Mouse (Mus musculus): ENCODE results near the gene Fer1l4. TPM values are rescaled to one million over a fixed set of nuclear protein-coding genes. Genes with fewer than 3 reads are reported as not detected.
A peak's percentile ranks its signal among the peaks of the same experiment; 100 is the strongest.

Fer1l4 gene
- not detected in 2 replicates for total RNA-seq (2021)
- long read RNA-seq, experiment 1 = 0 reads
- long read RNA-seq, experiment 2 = 0 reads

GRCm38 (mm10) chr2:156052816-156053215, at the start of gene Fer1l4:
Gene Fer1l4 (minus strand): TSS chr2:156052947.
- DNase-seq = no peak

- DNase-seq = no peak
Observed at GRCm38 (mm10) chr2:156091926-156092325, 39.2 kb upstream of the Fer1l4 start.

GRCm38 (mm10) chr2:156089799-156090198, 37.1 kb upstream of the Fer1l4 start:
- no peak for DNase-seq

- DNase-seq = no peak
Observed at GRCm38 (mm10) chr2:156087391-156088110, 34.8 kb upstream of the Fer1l4 start.

GRCm38 (mm10) chr2:156084541-156084940, 31.8 kb upstream of the Fer1l4 start:
- no peak for DNase-seq

DNA sequence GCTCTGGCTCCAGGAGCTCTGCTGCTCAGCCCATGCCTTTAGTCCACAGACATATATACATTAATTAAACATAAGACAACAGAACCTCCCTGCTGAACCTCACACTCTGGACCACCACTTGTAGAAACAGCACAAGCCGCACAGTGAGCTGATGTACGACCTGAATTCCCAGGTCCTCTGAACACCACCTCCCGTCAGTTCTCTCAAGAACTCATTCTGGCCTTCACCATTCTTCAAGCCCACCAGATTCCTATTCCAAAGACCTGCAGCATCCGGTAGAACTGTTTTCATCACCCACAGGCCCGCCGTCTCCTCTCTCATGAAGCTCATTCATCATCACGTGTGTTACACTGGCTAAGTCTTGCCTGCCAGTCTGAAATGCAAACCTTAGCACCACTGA, 27.6 kb upstream of the Fer1l4 start:
- DNase-seq = no peak

DNA sequence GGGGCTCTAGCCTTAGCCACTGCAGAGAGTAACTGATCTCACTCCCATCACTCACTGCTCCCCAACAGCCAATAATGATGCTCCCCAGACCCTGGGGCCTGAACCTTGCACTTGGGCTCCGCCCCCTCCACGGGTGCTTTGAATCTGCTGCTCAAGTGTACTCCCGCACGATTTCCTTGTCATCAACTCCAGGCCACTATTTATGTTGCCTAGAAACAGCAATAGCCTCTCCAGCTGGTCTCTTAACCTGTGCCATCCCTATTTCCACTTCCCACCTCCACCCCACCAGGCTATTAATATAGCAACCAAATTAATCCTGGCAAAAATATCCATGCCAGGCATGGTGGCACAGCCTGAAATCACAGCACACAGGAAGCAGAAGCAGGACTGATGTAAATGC, 26.9 kb upstream of the Fer1l4 start:
- DNase-seq = peak; percentile 19

DNA sequence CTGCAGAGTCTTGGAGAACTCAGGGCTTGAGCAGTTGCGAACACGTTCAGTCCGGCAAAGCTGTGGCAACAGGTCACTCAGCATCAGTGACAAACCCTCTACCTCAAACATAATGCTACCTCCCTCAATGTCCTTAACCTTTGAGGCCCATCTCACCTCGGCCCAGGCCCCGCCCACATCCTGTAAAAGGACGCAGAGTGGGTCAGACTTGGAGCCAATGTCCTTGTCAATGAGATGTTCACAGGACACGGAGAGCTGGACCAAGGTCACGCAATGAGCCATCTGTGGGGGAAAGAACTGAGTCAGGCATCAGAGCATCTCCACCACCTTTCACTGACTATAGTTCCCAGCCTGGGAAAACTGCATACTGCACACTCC, 26.4 kb upstream of the Fer1l4 start:
- peak; percentile 66 for DNase-seq

- DNase-seq = no peak
Observed at GRCm38 (mm10) chr2:156078421-156079182, 25.9 kb upstream of the Fer1l4 start.

DNA sequence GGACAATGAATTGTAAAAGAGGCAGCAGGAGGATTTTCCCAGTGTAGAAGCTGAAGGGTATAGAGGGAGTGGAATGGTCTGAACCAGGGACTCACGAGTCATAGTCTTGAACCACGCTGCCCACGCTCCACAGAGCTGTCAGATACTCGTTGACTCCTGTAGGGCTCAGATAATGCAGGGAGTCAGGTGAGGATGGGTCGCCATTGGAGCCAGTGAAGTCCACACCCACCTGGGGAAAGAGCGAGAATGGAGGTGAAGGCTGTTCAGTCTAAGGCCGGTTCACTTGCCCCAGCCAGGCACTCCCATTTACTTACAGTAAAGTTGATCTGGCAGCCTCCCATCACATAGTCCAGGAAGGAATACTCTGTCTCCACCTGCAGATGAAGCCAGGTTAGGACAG, 24.7 kb upstream of the Fer1l4 start:
- no peak for DNase-seq

- no peak for DNase-seq
Observed at GRCm38 (mm10) chr2:156073725-156074124, 21.0 kb upstream of the Fer1l4 start.

DNA sequence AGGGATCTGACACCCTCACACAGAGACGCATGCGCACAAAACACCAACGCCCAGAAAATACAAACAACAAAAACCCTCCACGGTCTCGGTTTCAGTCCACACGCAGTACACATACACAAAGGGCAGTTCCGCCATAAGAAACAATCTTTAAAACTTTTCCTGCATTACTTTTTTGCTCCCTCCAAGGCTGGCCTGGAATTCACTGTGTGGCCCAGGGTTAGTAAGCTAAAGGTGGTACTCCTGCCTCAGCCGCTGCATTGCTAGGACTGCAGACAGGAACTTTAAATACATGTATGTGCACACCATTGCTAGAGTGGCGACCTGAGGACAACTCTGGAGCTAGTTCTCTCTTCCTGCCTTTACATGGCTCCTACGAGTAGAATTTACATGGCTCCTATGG, 18.5 kb upstream of the Fer1l4 start:
- no peak for DNase-seq

DNA sequence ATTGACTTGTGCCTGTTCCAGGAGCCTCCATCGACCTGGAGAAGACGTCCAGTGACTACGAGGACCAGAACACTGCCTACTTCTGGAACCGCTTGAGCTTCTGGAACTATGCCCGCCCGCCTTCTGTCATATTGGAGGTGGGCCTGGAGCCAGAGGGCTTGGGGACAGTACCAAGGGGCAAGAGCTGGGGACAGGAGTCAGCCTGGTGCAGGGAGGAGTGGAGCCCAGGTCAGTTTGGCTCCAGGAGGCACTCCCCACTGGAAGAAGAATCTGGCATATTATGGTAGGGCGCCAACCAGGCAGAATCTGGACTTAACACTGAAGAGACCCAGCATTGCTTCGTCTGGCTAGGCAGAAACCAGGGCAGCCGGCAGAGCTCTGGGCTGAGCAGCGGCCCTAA, 15.2 kb upstream of the Fer1l4 start:
- DNase-seq = peak; percentile 19

- no peak for DNase-seq
Observed at GRCm38 (mm10) chr2:156066126-156066525, 13.4 kb upstream of the Fer1l4 start.

- peak; percentile 92 for DNase-seq
Observed at GRCm38 (mm10) chr2:156065099-156066041, 12.6 kb upstream of the Fer1l4 start, which contains the start of gene Spag4. Gene Spag4 (plus strand): TSS chr2:156065175.

DNA sequence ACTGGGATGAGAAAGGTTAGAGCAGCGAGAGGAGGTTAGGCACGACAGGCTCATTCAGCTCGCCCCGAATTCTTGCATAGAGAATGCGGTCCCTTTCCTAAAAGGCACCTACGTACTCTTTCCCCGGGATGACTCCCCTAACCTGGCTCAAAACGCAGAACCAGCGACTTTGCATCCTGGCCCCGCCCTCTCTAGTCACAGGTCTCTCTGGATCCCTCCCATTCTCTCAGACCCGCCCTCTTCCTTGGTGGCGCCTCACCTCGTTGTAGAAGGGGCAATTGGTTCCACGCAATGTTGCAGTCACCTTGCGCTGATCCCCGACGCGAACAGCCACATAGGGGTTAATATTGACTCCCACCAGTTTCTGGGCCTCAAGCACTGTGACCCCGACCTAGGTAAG, 4.8 kb downstream of the Fer1l4 start:
- no peak for DNase-seq

DNA sequence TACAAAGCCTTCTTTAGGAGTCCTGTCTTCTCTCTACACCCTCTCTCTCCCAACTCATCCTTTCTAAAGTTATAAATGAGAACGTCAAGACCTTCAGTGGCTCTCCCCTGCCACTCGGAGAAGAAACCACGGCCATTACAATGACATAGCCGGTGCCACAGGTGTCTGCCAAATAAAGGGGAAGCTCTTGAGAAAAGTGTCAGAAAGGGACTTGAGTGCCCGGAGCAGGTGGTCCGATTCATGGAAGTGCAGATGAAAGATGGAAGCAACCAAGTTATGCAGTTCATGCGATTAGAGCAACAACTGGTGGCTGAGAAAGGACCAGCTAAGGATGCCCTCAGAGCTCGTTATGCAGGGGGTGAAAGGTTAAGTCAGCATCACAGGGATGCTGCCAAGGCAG, 9.8 kb downstream of the Fer1l4 start:
- no peak for DNase-seq

- DNase-seq = no peak
Observed at GRCm38 (mm10) chr2:156039390-156039789, 13.4 kb downstream of the Fer1l4 start.

DNA sequence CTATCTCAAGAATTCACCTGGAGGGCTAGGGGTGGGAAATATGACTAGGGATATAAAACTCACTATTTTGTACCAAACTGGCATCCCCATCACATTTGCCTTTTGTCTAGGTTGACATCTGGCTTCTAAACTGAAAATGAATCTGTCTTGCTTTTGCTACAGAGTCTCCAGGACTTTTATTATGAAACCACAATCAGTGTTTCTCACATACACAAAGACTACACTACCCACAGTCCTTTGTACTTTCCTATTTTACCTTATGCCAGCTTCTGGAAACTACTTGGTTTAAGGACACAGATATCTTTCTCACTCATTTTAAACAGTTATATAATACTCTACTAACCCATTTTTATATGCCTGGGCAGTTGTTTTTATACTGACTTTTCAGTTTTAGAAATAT, 27.3 kb downstream of the Fer1l4 start:
- DNase-seq = no peak

- no peak for DNase-seq
Observed at GRCm38 (mm10) chr2:156021765-156022164, 31.0 kb downstream of the Fer1l4 start.

GRCm38 (mm10) chr2:156021219-156021618, 31.5 kb downstream of the Fer1l4 start:
- DNase-seq = no peak

- DNase-seq = peak; percentile 24
Observed at GRCm38 (mm10) chr2:156018106-156018505, 34.6 kb downstream of the Fer1l4 start.
